In genomic region chr11:31871135-31871541, GRCm38 (mm10) we compare ENCODE assay signal across 8 mouse cellular contexts. TPM values are rescaled to one million over a fixed set of nuclear protein-coding genes. Genes with fewer than 3 reads are reported as not detected.
DNase-seq lines count a peak whose midpoint lies in the region; ATAC-seq lines count a peak whose summit lies in the region.

No protein-coding gene starts in this region.

- H3K4me3 ChIP-seq in forebrain, embryonic 16.5 days (replicated peaks; ENCODE audit: low read length) = peak overlapping the region; percentile 92
- H3K4me3 ChIP-seq in hindbrain, embryonic 10.5 days = peak overlapping the region; percentile 86

- H3K4me2 ChIP-seq in forebrain, embryonic 16.5 days (ENCODE audit: low read length) = peak overlapping the region; percentile 56

- peak; percentile 66 for DNase-seq in Muller cell, postnatal 12 days (ENCODE audit: inconsistent ontology term)
- DNase-seq in cerebellum, adult 18-20 months = peak; percentile 67 to 70
- peak; percentile 47 for DNase-seq in hindbrain, embryonic 10.5 days (ENCODE audit: low spot score)
- DNase-seq in layer of hippocampus, postnatal 25 days (ENCODE audit: extremely low spot score in 1 of 2, low spot score in 1 of 2) = peak; percentile 39 to 42
- DNase-seq in lung, postnatal 14 days = peak; percentile 44
- peak; percentile 27 for DNase-seq in skeletal muscle tissue, adult 2 months (ENCODE audit: low read depth, low spot score)
- no peak for DNase-seq in c-Kit-positive CD71-positive TER-119-positive erythroid progenitor cells, embryonic 14.5 days (ENCODE audit: low spot score)

- H3K27ac ChIP-seq in forebrain, embryonic 16.5 days (ENCODE audit: low read length) = peak overlapping the region; percentile 90
- peak overlapping the region; percentile 97 for H3K27ac ChIP-seq in hindbrain, embryonic 10.5 days

- WGBS in forebrain, embryonic 16.5 days = under 1% methylated on average over 20 of the region's 21 CpGs
- WGBS in hindbrain, embryonic 10.5 days = 2% methylated on average over 21 of the region's 21 CpGs

- H3K9me3 ChIP-seq in forebrain, embryonic 16.5 days (ENCODE audit: control insufficient read depth, low read length) = no peaks in the 10 kb centered on the region
- H3K9me3 ChIP-seq in hindbrain, embryonic 10.5 days = no peaks in the 10 kb centered on the region

- H3K27me3 ChIP-seq in forebrain, embryonic 16.5 days (replicated peaks; ENCODE audit: control insufficient read depth, insufficient read depth, low read length) = 0 out of 2 replicates have a peak, but pooled peaks cover 2% of the 10 kb centered on the region
- H3K27me3 ChIP-seq in hindbrain, embryonic 10.5 days (ENCODE audit: insufficient read depth, poor library complexity, severe bottlenecking) = no peaks in the 10 kb centered on the region

- H3K9ac ChIP-seq in forebrain, embryonic 16.5 days (replicated peaks; ENCODE audit: low read depth, low read length) = peak overlapping the region; percentile 87

- ATAC-seq in forebrain, embryonic 16.5 days = peak; percentile 8

- H3K36me3 ChIP-seq in forebrain, embryonic 16.5 days (ENCODE audit: control insufficient read depth, insufficient read depth) = no peaks in the 10 kb centered on the region
- no peaks in the 10 kb centered on the region for H3K36me3 ChIP-seq in hindbrain, embryonic 10.5 days

- peaks cover 17% of the 10 kb centered on the region for H3K4me1 ChIP-seq in forebrain, embryonic 16.5 days (replicated peaks; ENCODE audit: control insufficient read depth, insufficient read depth, low read length)
- H3K4me1 ChIP-seq in hindbrain, embryonic 10.5 days (replicated peaks) = peaks cover 44% of the 10 kb centered on the region

RNA-seq across cellular contexts. Expression of gene Cpeb4, which starts 0.9 kb away (rescaled TPM):
- polyA plus RNA-seq in forebrain, embryonic 16.5 days (2015; fragmentation: Nextera tagmentation; extraction: Ambion mirVana) = 20.8 and 21.3 TPM in 2 replicates
- 5.4 and 6.0 TPM in 2 replicates for polyA plus RNA-seq in hindbrain, embryonic 10.5 days (2016; fragmentation: Nextera tagmentation; extraction: Ambion mirVana)
- total RNA-seq in layer of hippocampus, postnatal 25 days (2021) = 100 to 1,000 TPM; 134 to 156 TPM
